Mouse (Mus musculus) left cerebral cortex, postnatal 14 days (tissue): ENCODE data around the gene Coq8a. TPM values are rescaled to one million over a fixed set of nuclear protein-coding genes. Genes with fewer than 3 reads are reported as not detected.

ENCODE experiments used
- DNase-seq, 2 experiments: peaks; one replicate each; pipeline ENCODE4 v3.0.0; 2021 to 2022; ENCODE audit warnings: low spot score in 2 of 2, mixed read lengths in 1 of 2
- intact Hi-C: fragments of 180-260 bp; cut with DNase I; formaldehyde crosslinking; loops from one replicate; pipeline ENCODE4 v1.15.1; 2025
- total RNA-seq, 2 experiments: library from RNA; stranded (reverse); gene quantifications; 2 replicates each; pipeline ENCODE4 v1.2.3; 2021

The Coq8a gene
- total RNA-seq, 2 experiments from 2014 or later: 31.3 to 34.9 TPM

GRCm38 (mm10) chr1:180210031-180210432, 10.6 kb upstream of the Coq8a start:
- DNase-seq: no peak
- intact Hi-C loops: no loop called here

GRCm38 (mm10) chr1:180208370-180208769, 9.0 kb upstream of the Coq8a start:
- DNase-seq: no peak
- intact Hi-C loops: no loop called here

- intact Hi-C loops: no loop called here
- DNase-seq: no peak
Measured at GRCm38 (mm10) chr1:180200722-180201121, 1.3 kb upstream of the Coq8a start.

GRCm38 (mm10) chr1:180199715-180200050, 281 bp upstream of the Coq8a start:
- intact Hi-C loops: no loop called here
- DNase-seq: no peak

- DNase-seq: no peak
- intact Hi-C loops: no loop called here
Measured at GRCm38 (mm10) chr1:180197956-180198355, 1.4 kb downstream of the Coq8a start.

- DNase-seq: no peak
- intact Hi-C loops: no loop called here
Measured at GRCm38 (mm10) chr1:180196508-180196907, 2.9 kb downstream of the Coq8a start.

GRCm38 (mm10) chr1:180195703-180196381, 3.6 kb downstream of the Coq8a start:
- peak; percentile 98 to 99 for DNase-seq
- intact Hi-C loops: no loop called here

GRCm38 (mm10) chr1:180194781-180195471, 4.5 kb downstream of the Coq8a start:
- peak in 1 of 2 experiments; percentile 26 for DNase-seq
- intact Hi-C loops: no loop called here

- intact Hi-C loops: no loop called here
- no peak for DNase-seq
Measured at GRCm38 (mm10) chr1:180194048-180194447, 5.4 kb downstream of the Coq8a start.

- intact Hi-C loops: no loop called here
- DNase-seq: no peak
Measured at GRCm38 (mm10) chr1:180193391-180193935, 5.9 kb downstream of the Coq8a start.

GRCm38 (mm10) chr1:180192866-180193265, 6.5 kb downstream of the Coq8a start:
- intact Hi-C loops: no loop called here
- no peak for DNase-seq

- no peak for DNase-seq
- intact Hi-C loops: no loop called here
Measured at GRCm38 (mm10) chr1:180191651-180192220, 7.7 kb downstream of the Coq8a start.

- no peak for DNase-seq
- intact Hi-C loops: no loop called here
Measured at GRCm38 (mm10) chr1:180191112-180191511, 8.3 kb downstream of the Coq8a start.

- no peak for DNase-seq
- intact Hi-C loops: no loop called here
Measured at GRCm38 (mm10) chr1:180188951-180189350, 10.5 kb downstream of the Coq8a start.

GRCm38 (mm10) chr1:180186371-180186770, 13.0 kb downstream of the Coq8a start:
- no peak for DNase-seq
- intact Hi-C loops: no loop called here

GRCm38 (mm10) chr1:180185877-180186276, 13.5 kb downstream of the Coq8a start:
- DNase-seq: peak in 1 of 2 experiments; percentile 59
- intact Hi-C loops: no loop called here

GRCm38 (mm10) chr1:180184768-180185167, 14.6 kb downstream of the Coq8a start:
- no peak for DNase-seq
- intact Hi-C loops: no loop called here

- DNase-seq: no peak
- intact Hi-C loops: no loop called here
Measured at GRCm38 (mm10) chr1:180183525-180184159, 15.8 kb downstream of the Coq8a start.

- intact Hi-C loops: no loop called here
- DNase-seq: no peak
Measured at GRCm38 (mm10) chr1:180182731-180183130, 16.7 kb downstream of the Coq8a start.

- DNase-seq: no peak
- intact Hi-C loops: no loop called here
Measured at GRCm38 (mm10) chr1:180181966-180182319, 17.5 kb downstream of the Coq8a start.
